Mouse (Mus musculus) testis, adult 2 months (tissue): ENCODE results near the gene Retn.

Source experiments
- CTCF ChIP-seq: fragments of 200-500 bp; IDR thresholded peaks from 2 replicates; pipeline ENCODE4 v1.5.1; 2012; ENCODE audit warnings: low read depth, mild to moderate bottlenecking, inconsistent platforms, low read length, moderate library complexity; ENCODE audit not compliant: control insufficient read depth, insufficient read depth, insufficient replicate concordance
- POLR2A ChIP-seq: fragments of 200-500 bp; IDR thresholded peaks from 2 replicates; pipeline ENCODE4 v1.6.1; 2012; ENCODE audit warnings: low read depth, mild to moderate bottlenecking, inconsistent platforms, low read length, moderate library complexity; ENCODE audit not compliant: control insufficient read depth

DNA sequence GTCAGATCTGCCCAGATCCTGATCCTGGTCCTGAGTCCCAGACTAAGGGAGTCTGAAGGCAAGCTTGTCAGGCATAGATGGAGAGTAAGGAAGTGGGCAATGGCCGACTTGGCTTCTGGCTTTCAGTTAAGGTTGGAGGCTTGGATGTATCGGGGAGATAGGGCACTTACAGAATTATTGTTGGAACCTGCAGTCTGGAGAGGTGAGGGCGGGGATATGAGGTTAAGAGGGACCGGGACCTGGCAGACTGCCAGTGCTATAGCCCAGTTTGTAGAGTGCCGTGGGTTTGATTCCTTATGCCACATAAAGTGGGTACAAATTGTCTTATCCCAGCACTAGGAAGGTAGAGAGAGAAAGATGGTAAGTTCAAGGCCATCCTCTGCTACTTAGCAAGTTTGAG is 24.1 kb downstream of the Retn start:
- TF ChIP-seq CTCF, result no peak
- TF ChIP-seq POLR2A, result no peak
